Mouse (Mus musculus) induced T-regulatory cell, adult 2 months (primary cell): Measurements from ENCODE around the gene Zfhx3.

ENCODE experiments used
- DNase-seq: peaks from one replicate; pipeline ENCODE4 v3.0.0-alpha.2; 2012; ENCODE audit warnings: low read depth

Gene Zfhx3

GRCm38 (mm10) chr8:108718031-108718430, 775.6 kb downstream of the Zfhx3 start:
- DNase-seq = no peak

- DNase-seq = no peak
Measured at GRCm38 (mm10) chr8:108720840-108721239, 778.4 kb downstream of the Zfhx3 start.

- no peak for DNase-seq
Measured at GRCm38 (mm10) chr8:108722671-108723513, 780.4 kb downstream of the Zfhx3 start.

- no peak for DNase-seq
Measured at GRCm38 (mm10) chr8:108723636-108724035, 781.2 kb downstream of the Zfhx3 start.

GRCm38 (mm10) chr8:108724818-108725506, 782.5 kb downstream of the Zfhx3 start:
- DNase-seq = no peak

GRCm38 (mm10) chr8:108725631-108726030, 783.2 kb downstream of the Zfhx3 start:
- no peak for DNase-seq

- DNase-seq = no peak
Measured at GRCm38 (mm10) chr8:108726541-108727241, 784.2 kb downstream of the Zfhx3 start.

GRCm38 (mm10) chr8:108729169-108729568, 786.7 kb downstream of the Zfhx3 start:
- no peak for DNase-seq

- DNase-seq = no peak
Measured at GRCm38 (mm10) chr8:108729667-108730329, 787.4 kb downstream of the Zfhx3 start.

GRCm38 (mm10) chr8:108730907-108731440, 788.5 kb downstream of the Zfhx3 start:
- DNase-seq = no peak

- no peak for DNase-seq
Measured at GRCm38 (mm10) chr8:108732500-108732899, 790.1 kb downstream of the Zfhx3 start.

GRCm38 (mm10) chr8:108733385-108733784, 790.9 kb downstream of the Zfhx3 start:
- DNase-seq = no peak

- no peak for DNase-seq
Measured at GRCm38 (mm10) chr8:108736442-108736841, 794.0 kb downstream of the Zfhx3 start.

GRCm38 (mm10) chr8:108738179-108738578, 795.7 kb downstream of the Zfhx3 start:
- no peak for DNase-seq

GRCm38 (mm10) chr8:108739517-108739916, 797.1 kb downstream of the Zfhx3 start:
- no peak for DNase-seq

- no peak for DNase-seq
Measured at GRCm38 (mm10) chr8:108740443-108740842, 798.0 kb downstream of the Zfhx3 start.

GRCm38 (mm10) chr8:108741651-108742050, 799.2 kb downstream of the Zfhx3 start:
- no peak for DNase-seq

- no peak for DNase-seq
Measured at GRCm38 (mm10) chr8:108742465-108742864, 800.0 kb downstream of the Zfhx3 start.

- DNase-seq = no peak
Measured at GRCm38 (mm10) chr8:108743238-108743637, 800.8 kb downstream of the Zfhx3 start.

GRCm38 (mm10) chr8:108745551-108745950, 803.1 kb downstream of the Zfhx3 start:
- no peak for DNase-seq

GRCm38 (mm10) chr8:108748095-108748494, 805.7 kb downstream of the Zfhx3 start:
- no peak for DNase-seq

GRCm38 (mm10) chr8:108748851-108749376, 806.5 kb downstream of the Zfhx3 start:
- DNase-seq = no peak
